8 mouse cellular contexts compared by ENCODE assay signal in genomic region chr2:97466243-97466793, GRCm38 (mm10).
DNase-seq lines count a peak whose midpoint lies in the region; ATAC-seq and TF ChIP-seq lines count a peak whose summit lies in the region.

No protein-coding gene starts in this region.

- H3K4me2 ChIP-seq in hindbrain, postnatal 0 days (ENCODE audit: low read depth, low read length): peak overlapping the region; percentile 64

- peak; percentile 72 to 93 for DNase-seq in adrenal gland, adult (ENCODE audit: inconsistent age in 2 of 2, low spot score in 1 of 2)
- DNase-seq in cerebellum, postnatal 4 days (ENCODE audit: low spot score in 2 of 2): peak; percentile 94 to 95
- DNase-seq in gastrocnemius, adult 8-10 months (ENCODE audit: low spot score in 2 of 2): peak; percentile 36 to 49
- peak; percentile 92 for DNase-seq in hindbrain, postnatal 0 days (ENCODE audit: low spot score)
- DNase-seq in left cerebral cortex, adult 2 months (ENCODE audit: extremely low spot score in 1 of 2, low spot score in 2 of 2): peak; percentile 91 to 94
- DNase-seq in lung, postnatal 4 days: peak; percentile 54 to 60
- peak; percentile 88 for DNase-seq in right cerebral cortex, postnatal 14 days

- H3K27ac ChIP-seq in hindbrain, postnatal 0 days: peak overlapping the region; percentile 88
- H3K27ac ChIP-seq in left cerebral cortex, adult 2 months: peak overlapping the region; percentile 98

- H3K9me3 ChIP-seq in hindbrain, postnatal 0 days (ENCODE audit: low read length): no peaks in the 10 kb centered on the region

- H3K27me3 ChIP-seq in hindbrain, postnatal 0 days (ENCODE audit: insufficient read depth, low read length): no peaks in the 10 kb centered on the region

- H3K36me3 ChIP-seq in hindbrain, postnatal 0 days (ENCODE audit: insufficient read depth, low read length): no peaks in the 10 kb centered on the region

- H3K9ac ChIP-seq in hindbrain, postnatal 0 days (replicated peaks; ENCODE audit: low read length): peak overlapping the region; percentile 65

- intact Hi-C loops in left cerebral cortex, adult 2 months (cut with DNase I): loop anchor here (2.0 to 10.0 kb wide), 7 partner anchors 146 to 1921 kb away; no protein-coding TSS in a partner anchor

- under 1% methylated on average over 25 of the region's 25 CpGs for WGBS in hindbrain, postnatal 0 days

- H3K4me1 ChIP-seq in hindbrain, postnatal 0 days (ENCODE audit: insufficient read depth, low read length): 0 out of 2 replicates have a peak, but pooled peaks cover 5% of the 10 kb centered on the region

- ATAC-seq in hindbrain, postnatal 0 days: peak; percentile 93
- no peak for ATAC-seq in erythroid progenitor cell, adult 5-6 weeks (replicated peaks; ENCODE audit: low FRiP score, poor library complexity, severe bottlenecking)

- TF ChIP-seq CTCF in hindbrain, postnatal 0 days (IDR thresholded peaks at IDR 0.05; ENCODE audit: low read depth): peak; percentile 94
- TF ChIP-seq CTCF in left cerebral cortex, adult 2 months (IDR thresholded peaks at IDR 0.05): peak; percentile 93

- H3K4me3 ChIP-seq in hindbrain, postnatal 0 days (ENCODE audit: low read length): peak overlapping the region; percentile 64
- peak overlapping the region; percentile 57 for H3K4me3 ChIP-seq in left cerebral cortex, adult 2 months

Comparison
In these comparisons a context has a peak if more than half of its experiments do, and no peak if none do; other contexts are left out.
1. DNase-seq: peak in every context shown above with its lines; median percentile 94 in cerebellum, postnatal 4 days; 92 in left cerebral cortex, adult 2 months; 92 in hindbrain, postnatal 0 days; 88 in right cerebral cortex, postnatal 14 days; 82 in adrenal gland, adult; 57 in lung, postnatal 4 days; 42 in gastrocnemius, adult 8-10 months.